Mouse (Mus musculus) CD4-positive, CD25-positive, alpha-beta regulatory T cell, adult 2 months (primary cell): ENCODE measurements around the gene P2rx6.

Experiments
- DNase-seq: peaks from one replicate; pipeline ENCODE4 v3.0.0-alpha.2; 2012; ENCODE audit warnings: low read depth, low spot score

P2rx6 gene

GRCm38 (mm10) chr16:17561751-17562208, at the start of gene P2rx6:
Gene P2rx6 (plus strand): TSS chr16:17561885.
- DNase-seq = no peak

- DNase-seq = no peak
These were observed 42.8 kb upstream of the P2rx6 start for GRCm38 (mm10) chr16:17518910-17519309.

- no peak for DNase-seq
These were observed 37.5 kb upstream of the P2rx6 start for GRCm38 (mm10) chr16:17524156-17524555.

GRCm38 (mm10) chr16:17525524-17525923, 36.2 kb upstream of the P2rx6 start:
- no peak for DNase-seq

GRCm38 (mm10) chr16:17526223-17526622, 35.5 kb upstream of the P2rx6 start:
- no peak for DNase-seq

GRCm38 (mm10) chr16:17527606-17528005, 34.1 kb upstream of the P2rx6 start:
- DNase-seq = no peak

- DNase-seq = no peak
These were observed 33.4 kb upstream of the P2rx6 start for GRCm38 (mm10) chr16:17528276-17528675.

GRCm38 (mm10) chr16:17529981-17530586, 31.6 kb upstream of the P2rx6 start:
- DNase-seq = no peak

GRCm38 (mm10) chr16:17530640-17531288, 30.9 kb upstream of the P2rx6 start, which contains the start of gene Thap7:
Gene Thap7 (minus strand): TSS chr16:17531136.
- DNase-seq = peak; percentile 98

GRCm38 (mm10) chr16:17532271-17532670, 29.4 kb upstream of the P2rx6 start:
- peak; percentile 33 for DNase-seq

GRCm38 (mm10) chr16:17532676-17533329, 28.9 kb upstream of the P2rx6 start:
- no peak for DNase-seq

GRCm38 (mm10) chr16:17536584-17536983, 25.1 kb upstream of the P2rx6 start:
- DNase-seq = no peak

GRCm38 (mm10) chr16:17542632-17543031, 19.1 kb upstream of the P2rx6 start:
- DNase-seq = no peak

GRCm38 (mm10) chr16:17552837-17553236, 8.8 kb upstream of the P2rx6 start:
- no peak for DNase-seq

GRCm38 (mm10) chr16:17553910-17554685, 7.6 kb upstream of the P2rx6 start:
- peak; percentile 93 for DNase-seq

GRCm38 (mm10) chr16:17554702-17555101, 7.0 kb upstream of the P2rx6 start:
- DNase-seq = peak; percentile 16

GRCm38 (mm10) chr16:17556180-17556579, 5.5 kb upstream of the P2rx6 start:
- no peak for DNase-seq

- DNase-seq = no peak
These were observed 4.8 kb upstream of the P2rx6 start for GRCm38 (mm10) chr16:17556907-17557306.

GRCm38 (mm10) chr16:17557947-17558480, 3.7 kb upstream of the P2rx6 start:
- DNase-seq = peak; percentile 82

- DNase-seq = no peak
These were observed 2.9 kb upstream of the P2rx6 start for GRCm38 (mm10) chr16:17558811-17559210.

- no peak for DNase-seq
These were observed 2.2 kb upstream of the P2rx6 start for GRCm38 (mm10) chr16:17559396-17560027.
